Mouse (Mus musculus): Measurements from ENCODE around the gene Bahcc1. TPM values are rescaled to one million over a fixed set of nuclear protein-coding genes. Genes with fewer than 3 reads are reported as not detected.

The Bahcc1 gene
- polyA plus RNA-seq, 1 experiment from 2014 or later, result 2.2 TPM

- 0 out of 2 replicates have a peak overlapping the region, but pooled peaks have one; percentile 15 for H3K27ac ChIP-seq
- no peaks in the 10 kb centered on the region for H3K79me2 ChIP-seq (ENCODE audit: inconsistent target)
- H3K36me3 ChIP-seq (ENCODE audit: inconsistent target), result no peaks in the 10 kb centered on the region
- peak overlapping the region; percentile 20; the same call in 1 of the 2 replicates for H3K4me3 ChIP-seq (ENCODE audit: inconsistent target)
- 72% methylated on average over 14 of the region's 14 CpGs for WGBS (ENCODE audit: missing documents)
These were observed 42.0 kb upstream of the Bahcc1 start for GRCm38 (mm10) chr11:120190526-120191412.

GRCm38 (mm10) chr11:120198831-120199230 is 33.9 kb upstream of the Bahcc1 start:
- Histone ChIP-seq H3K27ac (no peak overlapping the region), H3K4me3 (ENCODE audit: inconsistent target) (no peak overlapping the region), H3K79me2 (ENCODE audit: inconsistent target) (no peaks in the 10 kb centered on the region), H3K36me3 (ENCODE audit: inconsistent target) (no peaks in the 10 kb centered on the region)
- 85% methylated on average over 13 of the region's 13 CpGs for WGBS (ENCODE audit: missing documents)

- H3K79me2 ChIP-seq (ENCODE audit: inconsistent target), result no peaks in the 10 kb centered on the region
- no peaks in the 10 kb centered on the region for H3K36me3 ChIP-seq (ENCODE audit: inconsistent target)
- H3K4me3 ChIP-seq (ENCODE audit: inconsistent target), result no peak overlapping the region
- WGBS (ENCODE audit: missing documents), result 58% methylated on average over 7 of the region's 7 CpGs
- no peak overlapping the region for H3K27ac ChIP-seq
These were observed 33.0 kb upstream of the Bahcc1 start for GRCm38 (mm10) chr11:120199766-120200165.

- no peaks in the 10 kb centered on the region for H3K79me2 ChIP-seq (ENCODE audit: inconsistent target)
- H3K4me3 ChIP-seq (ENCODE audit: inconsistent target), result no peak overlapping the region
- no peaks in the 10 kb centered on the region for H3K36me3 ChIP-seq (ENCODE audit: inconsistent target)
- no peak overlapping the region for H3K27ac ChIP-seq
- WGBS (ENCODE audit: missing documents), result 87% methylated on average over 6 of the region's 6 CpGs
These were observed 32.1 kb upstream of the Bahcc1 start for GRCm38 (mm10) chr11:120200621-120201020.

- Histone ChIP-seq H3K27ac (no peak overlapping the region), H3K79me2 (ENCODE audit: inconsistent target) (no peaks in the 10 kb centered on the region), H3K4me3 (ENCODE audit: inconsistent target) (no peak overlapping the region), H3K36me3 (ENCODE audit: inconsistent target) (no peaks in the 10 kb centered on the region)
- WGBS (ENCODE audit: missing documents), result 92% methylated on average over 5 of the region's 5 CpGs
These were observed 28.5 kb upstream of the Bahcc1 start for GRCm38 (mm10) chr11:120204200-120204599.

- Histone ChIP-seq H3K4me3 (ENCODE audit: inconsistent target) (no peak overlapping the region), H3K79me2 (ENCODE audit: inconsistent target) (no peaks in the 10 kb centered on the region), H3K36me3 (ENCODE audit: inconsistent target) (no peaks in the 10 kb centered on the region), H3K27ac (no peak overlapping the region)
- 84% methylated on average over 9 of the region's 9 CpGs for WGBS (ENCODE audit: missing documents)
These were observed 26.6 kb upstream of the Bahcc1 start for GRCm38 (mm10) chr11:120206069-120206668.

GRCm38 (mm10) chr11:120206669-120207090 is 26.1 kb upstream of the Bahcc1 start:
- no peaks in the 10 kb centered on the region for H3K36me3 ChIP-seq (ENCODE audit: inconsistent target)
- WGBS (ENCODE audit: missing documents), result 97% methylated on average over 5 of the region's 5 CpGs
- no peaks in the 10 kb centered on the region for H3K79me2 ChIP-seq (ENCODE audit: inconsistent target)
- no peak overlapping the region for H3K27ac ChIP-seq
- H3K4me3 ChIP-seq (ENCODE audit: inconsistent target), result no peak overlapping the region

GRCm38 (mm10) chr11:120208848-120209247 is 23.9 kb upstream of the Bahcc1 start:
- WGBS (ENCODE audit: missing documents), result 54% methylated on average over 2 of the region's 2 CpGs
- no peak overlapping the region for H3K4me3 ChIP-seq (ENCODE audit: inconsistent target)
- H3K79me2 ChIP-seq (ENCODE audit: inconsistent target), result no peaks in the 10 kb centered on the region
- H3K36me3 ChIP-seq (ENCODE audit: inconsistent target), result no peaks in the 10 kb centered on the region
- H3K27ac ChIP-seq, result no peak overlapping the region; the same call in 1 of the 2 replicates

- H3K4me3 ChIP-seq (ENCODE audit: inconsistent target), result no peak overlapping the region
- peak overlapping the region; percentile 17; the same call in 1 of the 2 replicates for H3K27ac ChIP-seq
- no peaks in the 10 kb centered on the region for H3K79me2 ChIP-seq (ENCODE audit: inconsistent target)
- 15% methylated on average over 8 of the region's 8 CpGs for WGBS (ENCODE audit: missing documents)
- H3K36me3 ChIP-seq (ENCODE audit: inconsistent target), result no peaks in the 10 kb centered on the region
These were observed 23.3 kb upstream of the Bahcc1 start for GRCm38 (mm10) chr11:120209462-120209861.

GRCm38 (mm10) chr11:120215726-120216241 is 17.0 kb upstream of the Bahcc1 start:
- 73% methylated on average over 10 of the region's 10 CpGs for WGBS (ENCODE audit: missing documents)
- no peak overlapping the region for H3K4me3 ChIP-seq (ENCODE audit: inconsistent target)
- H3K36me3 ChIP-seq (ENCODE audit: inconsistent target), result no peaks in the 10 kb centered on the region
- no peak overlapping the region for H3K27ac ChIP-seq
- no peaks in the 10 kb centered on the region for H3K79me2 ChIP-seq (ENCODE audit: inconsistent target)

- Histone ChIP-seq H3K4me3 (ENCODE audit: inconsistent target) (no peak overlapping the region), H3K36me3 (ENCODE audit: inconsistent target) (no peaks in the 10 kb centered on the region), H3K27ac (no peak overlapping the region), H3K79me2 (ENCODE audit: inconsistent target) (no peaks in the 10 kb centered on the region)
- WGBS (ENCODE audit: missing documents), result 58% methylated on average over 11 of the region's 11 CpGs
These were observed 16.0 kb upstream of the Bahcc1 start for GRCm38 (mm10) chr11:120216540-120217324.

- 79% methylated on average over 15 of the region's 17 CpGs for WGBS (ENCODE audit: missing documents)
- Histone ChIP-seq H3K4me3 (ENCODE audit: inconsistent target) (no peak overlapping the region; the same call in 1 of the 2 replicates), H3K36me3 (ENCODE audit: inconsistent target) (no peaks in the 10 kb centered on the region), H3K79me2 (ENCODE audit: inconsistent target) (no peaks in the 10 kb centered on the region), H3K27ac (peak overlapping the region; percentile 73)
These were observed 14.4 kb upstream of the Bahcc1 start for GRCm38 (mm10) chr11:120218176-120218856.

- H3K27ac ChIP-seq, result peak overlapping the region; percentile 73
These were observed 13.8 kb upstream of the Bahcc1 start for GRCm38 (mm10) chr11:120218946-120219345.

More at GRCm38 (mm10) chr11:120218946-120219345, 13.8 kb upstream of the Bahcc1 start:
- no peaks in the 10 kb centered on the region for H3K79me2 ChIP-seq (ENCODE audit: inconsistent target)
- no peak overlapping the region; the same call in 1 of the 2 replicates for H3K4me3 ChIP-seq (ENCODE audit: inconsistent target)
- WGBS (ENCODE audit: missing documents), result 7% methylated on average over 6 of the region's 6 CpGs
- H3K36me3 ChIP-seq (ENCODE audit: inconsistent target), result no peaks in the 10 kb centered on the region
